Mouse (Mus musculus) hematopoietic stem cell, adult 5-6 weeks (primary cell): ENCODE results near the gene Olfr1306. TPM values are rescaled to one million over a fixed set of nuclear protein-coding genes. Genes with fewer than 3 reads are reported as not detected.

Experiments
- ATAC-seq, 2 experiments: fragments of 125-278 bp in 1 of 2; replicated peaks in 1 of 2; 2 replicates each; pipeline ENCODE4 v1.8.0; 2016 to 2017; ENCODE audit warnings: inconsistent platforms in 2 of 2, mild to moderate bottlenecking in 2 of 2, moderate number of reproducible peaks in 2 of 2, low read depth in 1 of 2, moderate TSS enrichment in 1 of 2; ENCODE audit not compliant: low FRiP score in 2 of 2, poor library complexity in 2 of 2, severe bottlenecking in 2 of 2, insufficient read depth in 1 of 2, low TSS enrichment in 1 of 2
- total RNA-seq: library from RNA; stranded (forward); fragments of 172-1452, 232-1000 nt; gene quantifications from 2 replicates; pipeline ENCODE4 v1.2.3, GENCODE M21; 2017

Gene Olfr1306
- total RNA-seq = not detected in 2 replicates

- no peak for ATAC-seq
These were observed at the start of gene Olfr1306 for GRCm38 (mm10) chr2:111916171-111916570. Olfr1306 (minus strand) TSS chr2:111916271.

- ATAC-seq = no peak
These were observed 48.8 kb upstream of the Olfr1306 start, which contains the start of gene Olfr1308 for GRCm38 (mm10) chr2:111964844-111965243. Olfr1308 (minus strand) TSS chr2:111964944.

- ATAC-seq = no peak
These were observed 33.3 kb upstream of the Olfr1306 start, which contains the start of gene Olfr1307 for GRCm38 (mm10) chr2:111949340-111949739. Olfr1307 (minus strand) TSS chr2:111949440.

GRCm38 (mm10) chr2:111877049-111877448, 39.0 kb downstream of the Olfr1306 start, which contains the start of gene Olfr1305:
Olfr1305 (minus strand) TSS chr2:111877149.
- ATAC-seq = no peak

Other genes with a start within 250 kb of the Olfr1306 start
- not detected in 2 replicates for gene Olfr1301, start 165.3 kb downstream of the Olfr1306 start, total RNA-seq
- not detected in 2 replicates for gene Olfr1302, start 138.8 kb downstream of the Olfr1306 start, total RNA-seq
- gene Olfr1303, start 95.9 kb downstream of the Olfr1306 start, total RNA-seq = not detected in 2 replicates
- not detected in 2 replicates for gene Olfr1305, start 39.1 kb downstream of the Olfr1306 start, total RNA-seq
- not detected in 2 replicates for gene Olfr1307, start 33.2 kb upstream of the Olfr1306 start, total RNA-seq
- gene Olfr1308, start 48.7 kb upstream of the Olfr1306 start, total RNA-seq = not detected in 2 replicates
- not detected in 2 replicates for gene Olfr1309, start 74.0 kb upstream of the Olfr1306 start, total RNA-seq
- gene Olfr1310, start 96.4 kb upstream of the Olfr1306 start, total RNA-seq = not detected in 2 replicates
- not detected in 2 replicates for gene Olfr1311, start 108.1 kb upstream of the Olfr1306 start, total RNA-seq
- not detected in 2 replicates for gene Olfr1312, start 134.0 kb upstream of the Olfr1306 start, total RNA-seq
- gene Olfr1313, start 161.6 kb upstream of the Olfr1306 start, total RNA-seq = not detected in 2 replicates
- gene Olfr1314, start 180.5 kb upstream of the Olfr1306 start, total RNA-seq = not detected in 2 replicates
- gene Olfr1315-ps1, start 199.2 kb upstream of the Olfr1306 start, total RNA-seq = not detected in 2 replicates
- not detected in 2 replicates for gene Olfr1316, start 218.7 kb upstream of the Olfr1306 start, total RNA-seq
- not detected in 2 replicates for gene Olfr1317, start 224.1 kb upstream of the Olfr1306 start, total RNA-seq
- gene Olfr1318, start 237.9 kb upstream of the Olfr1306 start, total RNA-seq = not detected in 2 replicates